Mouse (Mus musculus): ENCODE data around the gene Pdcd1lg2. TPM values are rescaled to one million over a fixed set of nuclear protein-coding genes. Genes with fewer than 3 reads are reported as not detected.

The Pdcd1lg2 gene
- polyA plus RNA-seq, 1 experiment = not detected

DNA sequence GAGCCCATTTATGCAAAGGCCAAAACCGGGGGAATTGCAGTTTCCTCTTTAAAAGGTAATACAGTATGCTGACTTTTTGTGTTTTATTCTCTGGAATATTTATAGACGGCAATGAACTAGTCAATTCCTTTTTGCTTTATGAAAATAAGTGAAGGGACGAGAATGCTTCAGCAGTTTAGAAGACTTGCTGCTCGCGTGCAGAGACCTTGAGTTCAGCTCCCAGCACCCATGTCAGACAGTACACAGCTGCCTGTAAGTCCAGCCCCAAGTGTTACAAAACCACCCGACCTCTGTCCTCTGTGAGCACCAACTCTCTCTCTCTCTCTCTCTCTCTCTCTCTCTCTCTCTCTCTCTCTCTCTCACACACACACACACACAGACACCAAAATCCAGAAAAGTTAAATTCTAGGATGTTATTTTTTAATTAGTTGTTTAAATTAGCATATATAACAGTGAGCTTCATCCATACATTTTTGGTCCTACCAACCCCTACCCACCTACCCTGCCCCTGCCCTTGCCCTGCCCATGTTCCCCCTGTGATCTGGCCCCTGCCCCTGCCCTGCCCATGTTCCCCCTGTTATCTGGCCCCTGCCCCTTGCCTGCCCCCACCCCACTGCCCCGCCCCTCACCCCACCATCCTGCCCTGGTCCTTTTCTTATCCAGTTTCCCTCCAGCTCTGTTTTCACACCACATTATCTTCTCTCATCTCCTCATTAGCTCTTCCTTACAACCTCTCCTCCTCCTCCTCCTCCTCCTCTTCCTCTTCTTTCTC, 86.3 kb downstream of the Pdcd1lg2 start:
- DNase-seq (ENCODE audit: low read depth) = no peak

DNA sequence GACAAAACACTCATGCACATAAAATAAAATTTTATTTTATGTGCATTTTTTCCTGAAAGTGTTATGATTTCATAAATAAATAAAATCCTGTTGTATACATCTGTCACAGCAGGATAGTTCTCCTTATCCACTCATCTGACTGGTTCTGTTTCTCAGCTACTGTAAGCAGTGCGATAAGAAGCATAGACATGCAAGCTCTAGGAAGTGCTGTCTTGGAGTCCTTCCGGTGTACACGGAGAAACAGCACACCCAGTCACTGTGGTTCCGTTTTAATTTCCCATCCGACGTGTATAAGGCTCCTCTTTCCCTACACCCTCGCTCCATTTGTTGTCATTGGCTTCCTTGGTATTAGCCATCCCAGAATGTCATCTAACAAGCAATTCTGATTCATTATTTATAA, 87.2 kb downstream of the Pdcd1lg2 start:
- no peak for DNase-seq (ENCODE audit: low read depth)

DNA sequence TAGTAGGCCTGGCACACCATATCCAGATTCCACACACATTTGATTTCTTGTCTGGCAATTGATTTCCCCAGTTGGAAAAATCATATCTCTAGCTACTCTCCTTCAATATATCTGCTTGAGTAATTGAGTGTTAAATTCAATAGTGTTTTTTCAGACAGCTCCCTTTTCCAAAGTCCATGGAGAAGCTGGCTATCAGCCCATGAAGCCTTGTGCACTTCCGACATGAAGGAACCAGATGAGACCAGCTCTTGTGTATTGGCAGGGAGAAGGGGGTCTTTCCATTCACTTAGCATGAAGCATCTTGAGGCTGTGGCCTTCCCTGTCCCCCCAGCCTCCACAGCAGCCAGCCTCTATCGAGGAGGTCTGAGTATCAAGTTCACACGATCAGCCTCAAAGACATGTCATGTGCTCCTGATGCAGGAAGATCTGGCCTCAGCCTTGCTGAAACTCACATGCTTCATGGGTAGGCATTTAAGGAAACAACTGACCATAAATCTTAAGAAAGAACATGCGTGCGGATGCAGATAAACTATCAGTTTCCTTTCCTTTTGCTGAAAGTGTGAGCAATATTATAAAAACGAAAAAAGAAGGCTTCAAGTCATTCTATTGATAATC, 88.2 kb downstream of the Pdcd1lg2 start:
- DNase-seq (ENCODE audit: low read depth) = no peak

DNA sequence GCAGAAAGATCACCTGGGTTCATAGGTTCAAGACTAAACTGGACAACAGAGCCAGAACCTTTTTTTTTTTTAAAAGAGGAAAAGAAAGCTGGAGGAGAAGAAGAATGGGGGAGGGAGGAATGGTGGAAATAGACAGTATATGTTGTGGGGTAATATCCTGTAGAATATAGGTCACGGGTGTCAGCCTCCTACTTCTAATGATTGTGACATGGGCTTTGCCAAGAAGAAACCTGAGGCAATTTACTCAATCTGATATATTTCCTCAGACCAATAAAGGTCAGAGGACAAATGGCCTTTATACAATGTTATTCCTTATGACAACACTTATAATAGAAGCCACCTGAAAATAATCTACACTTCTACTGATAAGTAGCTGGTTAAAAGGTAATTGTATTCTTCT, 89.6 kb downstream of the Pdcd1lg2 start:
- DNase-seq (ENCODE audit: low read depth) = peak; percentile 49

DNA sequence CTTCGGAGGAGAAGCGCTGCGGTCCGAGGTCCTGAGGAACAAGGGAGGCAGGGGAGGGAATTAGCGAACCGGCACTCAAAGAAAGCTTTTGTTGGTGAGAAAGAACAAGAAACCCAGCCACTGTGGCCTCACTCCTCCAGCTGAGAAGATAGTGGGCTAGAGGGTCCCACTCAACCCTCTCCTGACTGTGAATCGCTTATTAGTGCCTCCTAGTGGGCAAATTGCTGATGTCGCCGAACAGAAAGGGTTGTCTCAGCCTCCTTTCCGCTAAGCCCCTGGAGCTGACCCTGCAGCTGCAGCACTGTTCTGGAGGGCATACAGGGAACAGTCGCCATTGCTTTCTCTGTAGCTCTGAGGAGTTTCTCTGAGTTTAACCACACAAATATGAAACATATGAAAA, 90.4 kb downstream of the Pdcd1lg2 start:
- DNase-seq (ENCODE audit: low read depth) = no peak

DNA sequence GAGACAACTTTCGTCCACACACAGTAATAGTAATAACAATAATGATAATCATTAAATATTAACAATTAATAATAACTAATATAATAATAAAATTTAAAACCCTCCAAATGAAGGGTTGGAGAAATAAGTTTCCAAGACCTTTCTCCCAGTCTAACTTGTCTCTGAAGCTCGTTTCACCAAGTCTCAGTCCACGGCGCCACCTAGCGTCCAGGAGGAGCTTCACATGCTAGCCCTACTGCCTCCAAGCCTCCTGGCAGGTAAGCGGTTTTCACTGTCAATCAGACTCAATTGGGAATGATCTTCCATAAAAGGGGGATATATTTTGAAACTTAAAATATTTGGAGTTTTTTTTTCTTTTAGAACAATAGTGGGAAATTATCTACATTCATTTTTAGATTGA, 90.8 kb downstream of the Pdcd1lg2 start:
- no peak for DNase-seq (ENCODE audit: low read depth)

DNA sequence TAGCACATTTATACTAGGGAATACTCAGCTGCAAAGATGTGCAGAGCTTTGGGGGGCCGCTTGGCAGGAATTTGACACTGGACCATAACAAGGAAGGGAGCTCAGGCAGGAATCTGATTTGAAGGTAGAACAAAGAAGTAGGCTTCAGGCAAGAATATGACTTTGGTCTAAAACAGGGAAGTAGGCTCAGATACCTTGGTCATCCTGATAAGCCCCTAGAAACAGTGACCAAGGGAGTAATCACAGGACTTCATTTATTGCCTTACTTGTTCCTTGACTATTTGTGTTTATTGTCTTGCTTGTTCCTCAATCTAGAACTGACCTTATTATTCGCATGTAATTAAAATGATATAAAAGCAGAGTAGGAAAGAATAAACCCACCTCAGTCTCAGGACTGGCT, 93.4 kb downstream of the Pdcd1lg2 start:
- no peak for DNase-seq (ENCODE audit: low read depth)

DNA sequence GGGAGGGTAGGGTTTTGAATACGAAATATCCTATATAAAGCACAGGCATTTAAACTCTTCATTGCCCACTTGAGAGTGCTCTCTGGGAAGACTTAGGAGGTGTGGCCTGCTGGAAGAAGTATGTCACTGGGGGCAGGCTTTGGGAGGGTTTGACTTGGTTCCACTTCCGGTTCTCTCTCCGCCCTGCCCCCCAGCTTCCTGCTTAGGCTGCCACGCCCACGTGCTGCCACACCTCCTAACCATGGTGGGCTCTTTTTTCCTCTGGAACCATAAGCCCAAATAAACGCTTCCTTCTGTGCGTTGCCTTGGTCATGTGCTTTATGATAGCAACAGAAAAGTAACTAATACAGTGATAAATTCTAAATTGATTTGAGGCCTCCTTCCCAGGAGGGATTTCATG, 94.9 kb downstream of the Pdcd1lg2 start:
- DNase-seq (ENCODE audit: low read depth) = no peak

DNA sequence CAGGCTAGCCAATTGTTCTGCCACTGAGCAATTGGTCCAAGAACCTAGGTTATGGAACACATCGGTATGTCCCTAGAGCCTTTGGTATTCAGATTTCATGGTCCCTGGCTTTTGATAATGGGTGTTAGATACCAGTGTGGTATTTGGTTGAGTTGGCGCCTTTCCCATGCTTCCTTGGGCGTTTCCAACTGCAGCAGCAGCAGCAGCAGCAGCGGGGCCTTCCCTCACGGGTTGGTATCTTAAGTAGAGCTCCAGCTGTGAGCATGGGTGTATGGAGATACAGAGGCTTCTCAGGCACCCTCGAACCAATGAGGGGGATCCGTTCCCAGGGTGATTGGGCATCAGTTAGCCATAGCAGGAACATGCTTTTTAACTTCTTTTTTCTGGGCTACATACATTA, 97.5 kb downstream of the Pdcd1lg2 start:
- DNase-seq (ENCODE audit: low read depth) = no peak

DNA sequence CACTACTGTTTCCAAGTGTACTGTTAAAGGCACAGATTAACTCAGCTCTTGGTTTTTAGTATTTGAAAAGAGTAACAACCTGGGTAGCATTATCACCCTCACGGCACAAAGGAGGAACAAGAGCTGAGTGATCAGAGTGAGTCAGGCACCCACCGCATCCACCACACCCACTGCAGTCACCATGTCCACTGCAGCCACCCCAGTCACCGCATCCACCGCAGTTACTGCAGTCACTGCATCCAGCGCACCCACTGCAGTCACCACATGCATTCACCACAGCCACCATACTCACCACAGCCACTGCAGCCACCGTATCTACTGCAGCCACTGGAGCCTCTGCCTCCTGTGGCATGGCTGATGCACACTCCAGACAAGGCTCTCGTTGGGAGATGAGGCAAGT, 99.1 kb downstream of the Pdcd1lg2 start:
- no peak for DNase-seq (ENCODE audit: low read depth)

DNA sequence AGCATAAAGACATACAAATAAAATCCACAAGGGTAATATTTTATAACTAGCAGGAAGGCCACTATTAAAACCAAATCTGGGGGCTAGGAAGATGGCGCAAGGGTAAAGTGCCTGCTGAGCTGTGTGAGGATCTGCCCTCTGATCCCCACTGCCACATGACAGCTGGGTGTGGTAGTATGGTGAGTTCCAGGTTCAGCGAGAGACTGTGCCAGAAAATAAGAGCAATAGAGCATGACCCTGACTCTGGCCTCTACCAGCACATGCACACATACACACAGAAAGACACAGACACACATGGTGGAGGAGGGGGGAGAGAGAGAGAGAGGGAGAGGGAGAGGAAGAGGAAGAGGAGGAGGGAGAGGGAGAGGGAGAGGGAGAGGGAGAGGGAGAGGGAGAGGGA, 101.1 kb downstream of the Pdcd1lg2 start:
- DNase-seq (ENCODE audit: low read depth) = no peak

DNA sequence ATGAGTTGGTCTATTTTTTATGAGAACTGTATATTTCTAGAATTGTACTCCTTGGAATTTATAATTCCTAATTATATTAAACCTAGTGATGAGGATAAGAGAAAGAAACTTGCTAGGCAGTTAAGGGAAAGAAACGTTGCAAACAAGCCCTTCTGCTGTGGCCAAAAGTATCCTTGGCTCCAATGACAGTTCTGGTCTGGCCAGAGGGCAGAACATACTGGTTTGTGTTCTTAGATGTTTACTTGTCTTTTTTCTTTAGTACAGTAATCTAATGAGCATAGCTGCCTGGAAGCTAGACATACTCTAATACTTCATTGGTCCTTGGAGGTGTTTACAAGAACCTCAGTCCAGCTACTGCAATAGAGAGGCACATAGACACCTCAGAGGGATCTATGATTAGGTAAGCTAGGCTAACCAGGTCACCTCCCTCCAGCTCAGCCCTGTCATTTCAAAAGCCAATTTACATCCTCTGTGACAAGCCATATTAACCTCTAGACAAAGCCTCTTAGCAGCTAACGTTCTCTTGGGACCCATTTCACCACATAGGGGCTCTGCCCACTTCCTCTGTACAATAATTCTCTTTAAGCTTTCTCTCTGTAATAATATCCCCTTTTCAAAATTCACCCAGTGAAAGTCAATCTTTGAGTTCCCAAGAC, 102.5 kb downstream of the Pdcd1lg2 start:
- DNase-seq (ENCODE audit: low read depth) = peak; percentile 75

DNA sequence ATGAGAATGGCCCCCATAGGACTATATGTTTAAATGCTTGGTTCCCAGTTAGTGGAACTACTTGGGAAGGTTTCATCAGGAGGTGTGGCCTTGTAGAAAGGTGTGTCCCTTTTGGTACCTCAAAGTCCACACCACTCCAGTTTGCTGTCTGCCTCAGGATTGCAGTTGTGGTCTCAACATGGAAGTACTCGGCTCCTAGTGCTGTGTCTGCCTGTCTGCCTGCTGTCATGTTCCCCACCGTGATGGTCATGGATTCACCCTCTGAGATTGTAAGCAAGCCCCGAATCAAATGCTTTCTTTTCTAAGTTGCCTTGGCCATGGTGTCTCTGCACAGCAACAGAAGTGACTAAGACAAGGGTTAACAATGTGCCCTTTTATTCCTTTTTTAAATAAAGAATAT, 103.4 kb downstream of the Pdcd1lg2 start:
- no peak for DNase-seq (ENCODE audit: low read depth)

DNA sequence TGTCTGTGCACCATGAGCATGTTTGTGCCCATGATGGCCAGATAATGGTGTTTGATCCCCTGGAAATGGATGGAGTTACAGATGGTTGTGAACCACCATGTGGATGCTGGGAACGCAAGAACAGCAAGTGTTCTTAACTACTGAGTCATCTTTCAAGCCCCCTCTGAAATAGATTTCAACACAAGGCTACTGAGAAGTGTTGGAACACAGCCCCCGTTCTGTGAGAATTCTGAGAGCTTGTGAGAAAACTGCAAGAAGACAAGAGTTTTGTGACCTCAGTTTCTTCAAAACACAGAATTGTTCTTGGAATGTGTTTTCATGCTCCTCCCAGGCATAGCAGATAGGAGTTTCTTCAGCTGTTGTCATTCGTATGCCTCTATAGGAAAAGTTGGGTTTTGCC, 104.7 kb downstream of the Pdcd1lg2 start:
- no peak for DNase-seq (ENCODE audit: low read depth)

DNA sequence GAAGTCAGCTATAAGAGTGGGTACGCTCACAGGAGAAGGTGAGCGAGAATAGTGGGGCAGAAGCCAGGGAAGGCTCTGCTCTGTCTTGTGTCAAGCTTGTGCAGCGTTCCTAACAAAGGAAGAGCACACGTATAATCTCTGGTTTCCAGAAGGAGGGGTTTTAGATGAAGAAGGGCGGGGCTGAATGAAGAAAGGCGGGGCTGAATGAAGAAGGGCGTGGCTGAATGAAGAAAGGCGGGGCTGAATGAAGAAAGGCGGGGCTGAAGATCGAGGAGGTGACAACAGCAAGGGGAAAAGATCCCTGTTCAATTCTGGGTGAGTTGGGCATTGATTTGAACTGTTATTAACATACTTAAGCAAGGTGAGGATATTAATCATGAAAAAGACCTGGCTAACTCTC, 105.3 kb downstream of the Pdcd1lg2 start:
- no peak for DNase-seq (ENCODE audit: low read depth)

DNA sequence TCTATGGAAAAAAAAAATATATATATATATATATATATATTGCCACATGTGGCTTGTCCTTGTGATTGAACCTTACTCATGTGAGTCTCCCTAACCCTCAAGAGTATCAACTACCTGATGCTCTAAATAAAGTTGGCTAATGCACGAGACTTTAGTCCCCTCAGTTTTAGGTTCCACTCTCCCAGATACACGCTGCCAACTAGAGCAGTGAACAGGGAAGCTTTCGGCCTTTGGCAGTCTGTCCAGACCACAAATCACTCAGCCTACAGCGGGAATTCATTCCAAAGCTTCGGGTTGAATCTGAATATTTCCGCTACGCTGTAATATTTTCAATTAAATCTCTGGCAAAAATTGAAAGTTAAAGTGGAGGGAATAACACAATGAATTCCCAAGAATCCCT, 107.7 kb downstream of the Pdcd1lg2 start:
- DNase-seq (ENCODE audit: low read depth) = no peak

DNA sequence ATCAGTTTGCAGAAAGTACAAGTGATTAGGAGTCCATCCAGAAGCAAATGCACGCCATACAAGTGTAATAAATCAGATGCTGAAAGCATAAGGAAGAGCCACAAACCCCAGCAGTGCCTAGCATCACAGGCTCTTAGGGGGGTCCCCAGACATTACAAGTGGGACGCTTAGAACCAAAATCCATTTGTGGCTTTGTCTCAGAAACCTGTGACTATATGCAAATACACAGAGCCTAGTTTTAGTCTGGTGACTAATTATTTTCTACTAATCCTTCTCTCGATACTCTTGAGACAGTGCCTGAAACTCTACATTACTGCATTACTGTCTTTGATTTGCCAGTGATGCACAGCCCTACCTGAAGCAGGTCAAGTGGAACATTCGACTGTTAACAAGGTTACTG, 108.2 kb downstream of the Pdcd1lg2 start:
- no peak for DNase-seq (ENCODE audit: low read depth)

Other genes with a start within 250 kb of the Pdcd1lg2 start
- gene Jak2, start 159.1 kb upstream of the Pdcd1lg2 start, polyA plus RNA-seq (2012; rRNA removed) = 11.7 and 13.4 TPM in 2 replicates
- gene Insl6, start 85.6 kb upstream of the Pdcd1lg2 start, polyA plus RNA-seq (2012; rRNA removed) = 22.0 and 26.9 TPM in 2 replicates
- not detected in 2 replicates for gene Rln1, start 76.2 kb upstream of the Pdcd1lg2 start, polyA plus RNA-seq (2012; rRNA removed)
- 42.7 and 54.3 TPM in 2 replicates for gene Plgrkt, start 43.5 kb upstream of the Pdcd1lg2 start, polyA plus RNA-seq (2012; rRNA removed)
- gene Cd274, start 43.5 kb upstream of the Pdcd1lg2 start, polyA plus RNA-seq (2012; rRNA removed) = 5.6 and 7.4 TPM in 2 replicates
- 16.9 and 17.6 TPM in 2 replicates for gene Ric1, start 111.4 kb downstream of the Pdcd1lg2 start, polyA plus RNA-seq (2012; rRNA removed)
- 47.1 and 63.4 TPM in 2 replicates for gene Ermp1, start 237.5 kb downstream of the Pdcd1lg2 start, polyA plus RNA-seq (2012; rRNA removed)